Mouse (Mus musculus): ENCODE results near the gene Ano2. TPM values are rescaled to one million over a fixed set of nuclear protein-coding genes. Genes with fewer than 3 reads are reported as not detected.

Gene Ano2
- polyA plus RNA-seq, 1 experiment from 2014 or later, result 1.3 TPM

DNA sequence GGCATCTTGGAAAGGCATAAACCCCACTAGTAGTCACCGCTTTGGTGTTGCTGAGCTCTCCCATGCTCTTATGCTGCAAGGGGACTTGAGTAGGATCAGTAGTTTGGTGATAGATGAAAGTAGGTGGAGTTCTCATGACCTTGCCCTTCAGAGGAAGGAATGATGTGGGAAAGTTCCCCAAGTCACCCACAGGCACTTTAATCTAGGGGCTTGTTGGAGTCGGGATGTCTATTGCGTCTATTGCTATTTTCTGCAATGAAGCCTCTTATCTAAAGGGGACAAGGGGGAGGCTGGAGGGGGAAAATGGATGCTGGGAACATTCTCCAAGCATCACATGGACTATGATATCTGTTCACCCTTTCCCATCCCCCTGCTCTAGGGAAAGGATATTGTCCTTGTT is 235.6 kb downstream of the Ano2 start:
- no peaks in the 10 kb centered on the region for H3K9me3 ChIP-seq (ENCODE audit: control insufficient read depth, low read length)
- H3K4me3 ChIP-seq (ENCODE audit: low read length), result no peak overlapping the region
- no peaks in the 10 kb centered on the region for H3K27me3 ChIP-seq (replicated peaks; ENCODE audit: control insufficient read depth, insufficient read depth, low read length)
- no peaks in the 10 kb centered on the region for H3K4me1 ChIP-seq (ENCODE audit: control insufficient read depth, insufficient read depth, low read length)
- H3K36me3 ChIP-seq (ENCODE audit: control insufficient read depth, insufficient read depth, low read length), result no peaks in the 10 kb centered on the region
- no peak overlapping the region for H3K9ac ChIP-seq (ENCODE audit: low read depth, low read length)
- no peak overlapping the region for H3K27ac ChIP-seq (ENCODE audit: low read length)
- no peak for ATAC-seq
- 83% methylated on average over 3 of the region's 3 CpGs for WGBS
- H3K4me2 ChIP-seq (ENCODE audit: low read depth, low read length), result no peak overlapping the region

DNA sequence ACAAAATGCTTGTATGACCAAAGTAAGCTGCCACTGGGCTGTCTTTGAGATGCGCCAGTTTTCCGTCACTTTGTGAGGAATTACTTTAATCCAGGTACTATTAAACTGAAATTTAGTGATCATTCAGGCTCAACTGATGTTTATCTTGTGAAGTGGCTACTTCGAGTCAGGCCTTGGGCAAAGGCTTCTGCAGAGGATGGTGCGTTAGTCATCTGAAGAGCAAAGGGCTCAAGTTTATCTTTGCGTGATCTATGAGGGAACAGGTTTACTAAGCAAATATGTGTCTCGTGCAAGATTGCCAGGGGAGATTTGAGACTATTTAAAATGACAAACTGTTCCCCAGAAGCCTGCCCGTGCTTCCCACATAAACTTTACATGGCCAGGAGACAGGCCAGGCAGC is 241.7 kb downstream of the Ano2 start:
- Histone ChIP-seq H3K27me3 (replicated peaks; ENCODE audit: control insufficient read depth, insufficient read depth, low read length) (no peaks in the 10 kb centered on the region), H3K9ac (ENCODE audit: low read depth, low read length) (no peak overlapping the region), H3K9me3 (ENCODE audit: control insufficient read depth, low read length) (no peaks in the 10 kb centered on the region), H3K36me3 (ENCODE audit: control insufficient read depth, insufficient read depth, low read length) (no peaks in the 10 kb centered on the region), H3K4me2 (ENCODE audit: low read depth, low read length) (no peak overlapping the region), H3K4me1 (ENCODE audit: control insufficient read depth, insufficient read depth, low read length) (no peaks in the 10 kb centered on the region), H3K4me3 (ENCODE audit: low read length) (no peak overlapping the region), H3K27ac (ENCODE audit: low read length) (no peak overlapping the region)
- ATAC-seq, result no peak
- WGBS, result 35% methylated on average over 7 of the region's 7 CpGs

- no peak overlapping the region for H3K27ac ChIP-seq (ENCODE audit: low read length)
- no peaks in the 10 kb centered on the region for H3K9me3 ChIP-seq (ENCODE audit: control insufficient read depth, low read length)
- H3K4me2 ChIP-seq (ENCODE audit: low read depth, low read length), result no peak overlapping the region
- no peaks in the 10 kb centered on the region for H3K4me1 ChIP-seq (ENCODE audit: control insufficient read depth, insufficient read depth, low read length)
- ATAC-seq, result no peak
- no peak overlapping the region for H3K9ac ChIP-seq (ENCODE audit: low read depth, low read length)
- WGBS, result 14% methylated on average over 3 of the region's 3 CpGs
- no peak overlapping the region for H3K4me3 ChIP-seq (ENCODE audit: low read length)
- no peaks in the 10 kb centered on the region for H3K36me3 ChIP-seq (ENCODE audit: control insufficient read depth, insufficient read depth, low read length)
- no peaks in the 10 kb centered on the region for H3K27me3 ChIP-seq (replicated peaks; ENCODE audit: control insufficient read depth, insufficient read depth, low read length)
These were observed 264.7 kb downstream of the Ano2 start for GRCm38 (mm10) chr6:125954965-125955364.

GRCm38 (mm10) chr6:125973551-125973950 is 283.3 kb downstream of the Ano2 start:
- Histone ChIP-seq H3K27ac (ENCODE audit: low read length) (no peak overlapping the region), H3K27me3 (replicated peaks; ENCODE audit: control insufficient read depth, insufficient read depth, low read length) (no peaks in the 10 kb centered on the region), H3K4me3 (ENCODE audit: low read length) (no peak overlapping the region), H3K36me3 (ENCODE audit: control insufficient read depth, insufficient read depth, low read length) (no peaks in the 10 kb centered on the region), H3K4me2 (ENCODE audit: low read depth, low read length) (no peak overlapping the region), H3K9ac (ENCODE audit: low read depth, low read length) (no peak overlapping the region), H3K9me3 (ENCODE audit: control insufficient read depth, low read length) (no peaks in the 10 kb centered on the region), H3K4me1 (ENCODE audit: control insufficient read depth, insufficient read depth, low read length) (peaks cover 7% of the 10 kb centered on the region)
- no peak for ATAC-seq

DNA sequence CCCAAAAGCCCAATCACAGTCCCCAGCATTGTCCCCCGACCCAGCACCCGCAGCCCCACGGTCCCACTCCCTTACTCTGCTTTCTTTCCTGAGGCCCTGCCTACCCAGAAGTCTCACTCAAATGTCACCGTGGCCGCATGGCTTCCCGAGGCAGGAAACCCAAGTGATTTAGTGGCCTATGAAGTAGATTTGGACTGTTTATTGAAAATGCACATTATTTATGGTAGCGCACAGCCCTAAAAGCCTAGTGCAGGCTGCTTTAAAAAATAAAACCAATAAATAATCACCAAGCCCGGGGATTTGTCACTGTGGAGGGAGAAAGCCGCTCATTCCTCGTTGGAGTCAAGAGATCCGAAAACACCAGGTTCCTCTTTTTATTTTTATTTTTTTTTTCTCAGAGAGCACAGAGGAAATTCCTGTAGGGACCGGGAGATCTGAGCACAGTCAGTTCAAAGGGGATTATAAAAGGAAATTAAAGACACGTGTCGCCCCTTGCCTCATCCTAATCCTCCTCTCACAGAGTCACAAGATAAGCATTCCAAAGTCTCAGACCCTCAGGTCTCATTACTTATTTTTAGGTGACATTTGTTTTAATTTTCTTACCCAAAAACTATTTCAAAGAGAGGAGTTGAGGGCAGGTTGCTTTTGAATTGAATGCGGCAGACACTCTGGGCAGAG is 285.7 kb downstream of the Ano2 start:
- H3K27ac ChIP-seq (ENCODE audit: low read length), result no peak overlapping the region
- H3K36me3 ChIP-seq (ENCODE audit: control insufficient read depth, insufficient read depth, low read length), result no peaks in the 10 kb centered on the region
- no peak for ATAC-seq
- H3K9ac ChIP-seq (ENCODE audit: low read depth, low read length), result 0 out of 2 replicates have a peak overlapping the region, but pooled peaks have one; percentile 5
- peaks cover 7% of the 10 kb centered on the region for H3K4me1 ChIP-seq (ENCODE audit: control insufficient read depth, insufficient read depth, low read length)
- WGBS, result 48% methylated on average over 15 of the region's 15 CpGs
- no peak overlapping the region for H3K4me3 ChIP-seq (ENCODE audit: low read length)
- H3K9me3 ChIP-seq (ENCODE audit: control insufficient read depth, low read length), result no peaks in the 10 kb centered on the region
- H3K27me3 ChIP-seq (replicated peaks; ENCODE audit: control insufficient read depth, insufficient read depth, low read length), result no peaks in the 10 kb centered on the region
- no peak overlapping the region for H3K4me2 ChIP-seq (ENCODE audit: low read depth, low read length)

DNA sequence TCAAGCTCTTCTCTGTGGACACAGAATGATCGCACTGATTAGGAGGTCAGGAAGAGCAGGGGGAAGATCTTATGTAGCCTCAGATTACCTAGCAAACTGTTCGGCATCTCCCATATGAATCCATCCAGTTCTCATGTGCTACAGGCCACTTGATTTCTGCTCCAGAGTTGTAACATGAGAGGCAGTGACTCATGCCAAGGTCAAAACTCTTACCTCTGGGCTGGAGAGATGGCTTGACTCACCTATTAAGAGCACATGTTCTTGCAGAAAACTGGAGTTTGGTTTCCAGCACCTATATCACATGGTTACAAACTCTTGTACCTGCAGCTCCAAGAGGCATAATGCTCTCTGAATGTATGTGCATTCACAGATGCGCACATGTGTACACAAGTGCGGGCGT is 289.4 kb downstream of the Ano2 start:
- Histone ChIP-seq H3K4me3 (ENCODE audit: low read length) (no peak overlapping the region), H3K36me3 (ENCODE audit: control insufficient read depth, insufficient read depth, low read length) (no peaks in the 10 kb centered on the region), H3K27me3 (replicated peaks; ENCODE audit: control insufficient read depth, insufficient read depth, low read length) (no peaks in the 10 kb centered on the region), H3K9ac (ENCODE audit: low read depth, low read length) (no peak overlapping the region), H3K4me2 (ENCODE audit: low read depth, low read length) (no peak overlapping the region), H3K9me3 (ENCODE audit: control insufficient read depth, low read length) (no peaks in the 10 kb centered on the region), H3K4me1 (ENCODE audit: control insufficient read depth, insufficient read depth, low read length) (peaks cover 7% of the 10 kb centered on the region), H3K27ac (ENCODE audit: low read length) (no peak overlapping the region)
- 94% methylated on average over 5 of the region's 5 CpGs for WGBS
- no peak for ATAC-seq

- Histone ChIP-seq H3K27ac (ENCODE audit: low read length) (no peak overlapping the region), H3K27me3 (replicated peaks; ENCODE audit: control insufficient read depth, insufficient read depth, low read length) (no peaks in the 10 kb centered on the region), H3K4me3 (ENCODE audit: low read length) (no peak overlapping the region), H3K4me1 (ENCODE audit: control insufficient read depth, insufficient read depth, low read length) (no peaks in the 10 kb centered on the region), H3K9ac (ENCODE audit: low read depth, low read length) (no peak overlapping the region), H3K4me2 (ENCODE audit: low read depth, low read length) (no peak overlapping the region), H3K36me3 (ENCODE audit: control insufficient read depth, insufficient read depth, low read length) (no peaks in the 10 kb centered on the region), H3K9me3 (ENCODE audit: control insufficient read depth, low read length) (no peaks in the 10 kb centered on the region)
- WGBS, result 79% methylated on average over 4 of the region's 4 CpGs
- ATAC-seq, result no peak
These were observed 293.8 kb downstream of the Ano2 start for GRCm38 (mm10) chr6:125984050-125984449.

DNA sequence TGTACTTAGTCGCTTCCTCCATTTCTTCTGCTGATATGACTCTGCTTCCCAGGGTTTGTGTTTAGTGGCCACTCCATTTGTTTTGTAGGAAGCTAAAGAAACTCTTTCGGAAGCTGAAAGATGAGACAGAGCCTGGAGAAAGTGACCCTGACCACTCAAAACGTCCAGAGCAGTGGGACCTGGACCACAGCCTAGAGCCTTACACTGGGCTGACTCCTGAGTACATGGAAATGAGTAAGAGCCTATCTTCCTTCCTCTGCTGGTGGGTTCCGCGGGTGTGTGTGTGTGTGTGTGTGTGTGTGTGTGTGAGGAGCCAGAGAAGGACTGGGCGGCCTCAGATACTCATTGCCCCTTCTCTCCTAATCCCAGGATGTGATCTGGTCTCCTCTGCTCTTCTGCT is 302.5 kb downstream of the Ano2 start:
- Histone ChIP-seq H3K4me1 (ENCODE audit: control insufficient read depth, insufficient read depth, low read length) (no peaks in the 10 kb centered on the region), H3K4me2 (ENCODE audit: low read depth, low read length) (no peak overlapping the region), H3K9ac (ENCODE audit: low read depth, low read length) (no peak overlapping the region), H3K4me3 (ENCODE audit: low read length) (no peak overlapping the region), H3K9me3 (ENCODE audit: control insufficient read depth, low read length) (no peaks in the 10 kb centered on the region), H3K36me3 (ENCODE audit: control insufficient read depth, insufficient read depth, low read length) (no peaks in the 10 kb centered on the region), H3K27ac (ENCODE audit: low read length) (no peak overlapping the region), H3K27me3 (replicated peaks; ENCODE audit: control insufficient read depth, insufficient read depth, low read length) (no peaks in the 10 kb centered on the region)
- 48% methylated on average over 6 of the region's 6 CpGs for WGBS
- no peak for ATAC-seq

DNA sequence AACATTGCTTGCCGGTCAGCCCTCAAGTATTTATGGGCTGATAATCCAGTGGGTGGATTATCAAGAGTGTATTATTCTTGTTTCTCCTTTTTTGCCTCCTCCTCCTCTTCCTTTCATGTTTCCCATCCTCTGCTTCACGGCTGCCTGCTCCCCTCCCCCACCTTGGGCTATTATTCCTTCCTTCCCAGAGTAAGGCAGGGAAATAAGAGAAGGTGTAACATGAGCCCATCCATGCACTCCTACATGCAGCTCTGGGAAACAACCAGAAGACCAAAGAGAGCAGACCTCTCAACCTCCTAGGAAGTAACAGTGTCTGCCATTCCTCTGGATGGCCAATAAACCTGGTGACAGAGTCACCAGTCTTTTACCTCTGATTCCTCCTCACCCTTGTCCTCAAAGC is 311.6 kb downstream of the Ano2 start:
- 37% methylated on average over 2 of the region's 2 CpGs for WGBS
- H3K4me2 ChIP-seq (ENCODE audit: low read depth, low read length), result no peak overlapping the region
- H3K9ac ChIP-seq (ENCODE audit: low read depth, low read length), result no peak overlapping the region
- no peak for ATAC-seq
- no peaks in the 10 kb centered on the region for H3K9me3 ChIP-seq (ENCODE audit: control insufficient read depth, low read length)
- H3K4me3 ChIP-seq (ENCODE audit: low read length), result no peak overlapping the region
- H3K27ac ChIP-seq (ENCODE audit: low read length), result no peak overlapping the region
- H3K4me1 ChIP-seq (ENCODE audit: control insufficient read depth, insufficient read depth, low read length), result peaks cover 17% of the 10 kb centered on the region
- H3K27me3 ChIP-seq (replicated peaks; ENCODE audit: control insufficient read depth, insufficient read depth, low read length), result no peaks in the 10 kb centered on the region
- H3K36me3 ChIP-seq (ENCODE audit: control insufficient read depth, insufficient read depth, low read length), result no peaks in the 10 kb centered on the region
